Mouse (Mus musculus) lung, postnatal 4 days (tissue): ENCODE measurements around the gene Ube2g2.

Experiments used
- DNase-seq, 2 experiments: peaks; one replicate each; pipeline ENCODE4 v3.0.0; 2021

The Ube2g2 gene

GRCm38 (mm10) chr10:77606855-77607254 is 15.2 kb upstream of the Ube2g2 start:
- no peak for DNase-seq

- DNase-seq = no peak
Observed at GRCm38 (mm10) chr10:77607441-77607840, 14.6 kb upstream of the Ube2g2 start.

- DNase-seq = no peak
Observed at GRCm38 (mm10) chr10:77608589-77608988, 13.5 kb upstream of the Ube2g2 start.

GRCm38 (mm10) chr10:77610221-77610961 is 11.7 kb upstream of the Ube2g2 start:
- DNase-seq = no peak

DNA sequence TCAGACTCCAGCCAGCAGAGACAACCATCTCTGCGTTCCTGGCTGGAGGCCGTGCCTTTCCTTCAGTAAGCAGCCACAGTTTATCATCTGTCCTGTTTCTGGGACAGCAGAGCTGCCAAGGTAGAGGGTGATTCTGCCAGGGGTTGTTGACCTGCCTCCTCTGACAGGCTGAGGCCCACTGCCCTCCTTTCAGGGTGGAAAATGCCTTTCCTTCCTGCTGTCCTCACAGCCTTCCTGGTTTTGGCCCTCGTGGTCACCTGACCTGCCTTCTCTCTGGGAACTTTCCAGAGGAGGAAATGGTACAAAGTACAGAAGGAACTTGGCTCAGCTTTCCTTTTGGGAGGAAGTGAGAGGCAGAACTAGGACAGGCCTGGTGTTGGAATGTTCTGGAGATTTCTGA is 8.7 kb upstream of the Ube2g2 start:
- DNase-seq = peak; percentile 51 to 73

- no peak for DNase-seq
Observed at GRCm38 (mm10) chr10:77615647-77616046, 6.4 kb upstream of the Ube2g2 start.

GRCm38 (mm10) chr10:77616166-77616565 is 5.9 kb upstream of the Ube2g2 start:
- DNase-seq = no peak

GRCm38 (mm10) chr10:77616926-77617325 is 5.1 kb upstream of the Ube2g2 start:
- DNase-seq = no peak

DNA sequence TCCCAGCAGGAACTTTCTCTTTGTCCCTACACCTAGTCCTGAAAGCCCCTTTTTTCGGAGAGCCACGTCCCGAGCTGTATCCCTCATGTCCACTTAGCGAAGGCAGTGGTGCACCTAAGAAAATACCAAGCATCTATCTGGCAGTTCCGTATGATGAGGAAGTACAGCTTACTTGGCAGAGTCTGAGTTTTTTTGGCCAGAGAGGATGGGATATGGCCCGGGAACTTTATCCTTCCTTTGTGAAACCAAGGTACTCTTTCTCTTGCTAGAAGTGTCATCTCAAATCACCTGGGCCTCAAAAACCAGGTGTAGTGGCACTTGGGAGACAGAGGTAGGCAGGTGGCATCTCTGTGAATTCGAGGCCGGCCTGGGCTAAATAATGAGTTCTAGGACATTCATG is 529 bp upstream of the Ube2g2 start:
- peak in 1 of 2 experiments; percentile 20 for DNase-seq

DNA sequence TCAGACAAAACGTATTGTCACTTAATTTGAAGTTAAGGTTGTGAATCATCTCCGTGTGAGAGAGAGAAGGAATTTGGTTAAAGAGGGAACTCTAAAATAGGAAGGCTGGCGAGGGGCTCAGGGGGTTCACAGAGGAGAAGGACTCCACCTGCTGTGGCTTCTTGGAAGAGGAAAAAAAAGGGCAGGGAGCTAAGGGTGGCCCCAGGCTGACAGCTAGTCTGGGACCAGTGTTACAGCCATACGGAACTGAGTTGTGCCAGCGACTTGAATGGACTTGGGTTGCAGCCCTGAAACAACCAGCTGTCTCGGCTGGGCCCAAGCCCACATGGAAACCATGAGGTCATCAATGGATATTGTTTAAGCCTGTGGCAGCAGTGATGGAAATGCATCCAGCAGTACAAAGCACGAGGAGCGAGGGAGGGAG is 1.0 kb downstream of the Ube2g2 start:
- peak; percentile 63 to 84 for DNase-seq

DNA sequence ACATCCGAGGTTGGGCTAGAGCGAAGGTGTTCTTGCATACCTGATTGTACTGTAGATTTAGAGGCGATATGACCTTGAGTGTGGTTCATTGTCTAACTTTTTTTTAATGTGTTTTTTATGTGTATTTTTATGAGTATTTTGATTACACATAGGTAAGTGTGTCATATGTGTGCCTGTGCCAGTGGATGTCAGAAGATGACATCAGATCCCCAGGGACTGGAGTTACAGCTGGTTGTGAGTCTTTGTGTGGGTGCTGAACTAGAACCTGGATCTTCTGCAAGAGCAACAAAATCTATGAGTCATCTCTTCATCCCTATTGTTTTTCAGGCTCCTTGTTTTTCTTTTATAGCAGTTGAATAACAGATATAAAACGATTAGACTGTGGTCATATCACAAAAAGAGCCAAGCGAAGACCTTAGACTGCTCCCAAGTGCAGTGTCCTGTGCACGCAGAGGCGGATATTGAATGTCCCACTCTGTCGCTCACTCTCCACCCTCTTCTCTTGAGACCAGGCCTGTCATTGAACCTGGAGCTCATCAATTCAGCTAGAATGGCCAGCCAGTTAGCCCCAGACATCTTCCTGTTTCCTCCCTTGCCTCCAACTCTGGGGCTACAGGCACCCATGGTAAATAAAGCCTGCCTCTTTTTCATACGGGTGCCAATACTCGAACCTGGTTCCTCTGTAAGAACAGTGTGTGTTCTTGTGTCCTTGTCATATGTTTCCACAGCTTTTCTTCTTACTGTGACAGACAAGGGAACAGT is 1.7 kb downstream of the Ube2g2 start:
- no peak for DNase-seq

DNA sequence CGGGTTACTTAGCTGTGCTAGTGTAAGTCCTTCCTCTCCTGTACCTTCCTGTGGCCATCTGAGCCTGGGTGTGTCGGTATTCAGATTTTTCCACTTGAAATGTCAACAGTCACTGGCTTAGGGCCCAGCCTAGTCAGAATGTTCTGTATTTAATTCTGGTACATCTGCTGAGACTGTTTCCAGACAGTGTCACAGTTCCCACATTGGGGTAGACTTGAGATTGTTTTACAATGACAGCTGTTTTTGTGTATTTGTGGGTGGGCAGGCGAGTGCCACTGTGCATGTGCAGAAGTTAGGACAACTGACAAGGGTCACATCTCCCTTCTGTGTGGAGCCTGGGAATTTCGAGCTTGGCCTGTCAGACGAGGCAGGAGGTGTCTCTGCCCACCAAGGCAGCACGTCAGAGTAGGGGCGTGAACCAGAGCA is 2.5 kb downstream of the Ube2g2 start:
- DNase-seq = peak; percentile 46 to 55

DNA sequence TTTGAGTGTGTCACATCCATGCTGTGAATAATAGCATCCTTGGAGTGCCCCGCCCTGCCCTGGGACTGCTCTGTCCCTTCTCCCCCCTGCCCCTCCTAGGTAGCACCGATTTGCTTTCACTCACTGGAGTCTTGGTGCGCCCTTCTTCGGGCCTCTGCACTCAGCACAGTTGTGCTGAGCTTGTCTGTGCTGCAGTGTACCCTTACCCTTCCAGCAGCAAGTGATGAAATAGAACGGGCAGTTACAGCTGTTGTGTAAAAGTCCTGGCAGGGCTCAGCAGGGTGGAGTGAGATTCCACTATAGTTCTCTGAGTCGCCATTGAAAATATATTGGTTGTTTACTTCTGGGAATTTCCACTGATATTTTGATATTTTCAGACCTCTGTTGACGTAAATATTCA is 4.0 kb downstream of the Ube2g2 start:
- DNase-seq = no peak

DNA sequence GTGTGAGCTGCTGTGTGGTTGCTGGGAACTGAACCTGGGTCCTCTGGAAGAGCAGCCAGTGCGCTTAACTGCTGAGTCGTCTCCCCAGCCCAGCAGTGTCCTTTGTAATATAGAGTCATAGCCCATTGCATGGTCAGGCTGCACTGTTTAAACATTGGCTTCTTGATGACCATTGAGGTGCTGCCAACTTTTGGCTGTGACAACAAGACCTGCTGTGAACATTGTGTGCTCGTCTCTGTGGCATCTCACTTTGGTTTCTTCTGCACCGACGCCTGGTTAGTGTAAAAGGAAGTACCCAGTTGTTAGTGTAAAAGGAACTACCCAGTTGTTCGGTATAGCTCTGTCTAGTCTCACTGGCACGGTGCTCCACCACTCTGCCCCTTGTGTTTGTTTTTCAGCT is 4.5 kb downstream of the Ube2g2 start:
- DNase-seq = no peak

DNA sequence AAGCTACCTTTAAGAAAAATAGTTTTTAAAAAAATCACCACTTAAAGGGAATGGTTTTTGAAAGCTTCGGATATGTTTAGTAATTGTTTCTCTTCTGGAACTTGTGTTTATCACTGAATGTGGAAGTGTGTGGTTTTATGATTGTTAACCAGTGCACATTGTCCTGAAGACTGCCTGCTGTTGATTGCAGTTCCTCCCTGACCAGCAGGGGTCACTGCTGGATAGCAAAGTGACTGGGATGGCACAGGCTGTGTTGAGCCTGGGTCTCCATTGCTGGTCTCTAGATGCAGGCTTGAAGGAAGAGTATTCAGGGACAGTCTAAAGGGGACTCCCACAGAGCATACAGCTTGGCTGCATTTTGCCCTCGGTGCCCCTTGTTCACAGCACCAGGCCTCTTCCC is 5.4 kb downstream of the Ube2g2 start:
- DNase-seq = peak; percentile 78 to 88

DNA sequence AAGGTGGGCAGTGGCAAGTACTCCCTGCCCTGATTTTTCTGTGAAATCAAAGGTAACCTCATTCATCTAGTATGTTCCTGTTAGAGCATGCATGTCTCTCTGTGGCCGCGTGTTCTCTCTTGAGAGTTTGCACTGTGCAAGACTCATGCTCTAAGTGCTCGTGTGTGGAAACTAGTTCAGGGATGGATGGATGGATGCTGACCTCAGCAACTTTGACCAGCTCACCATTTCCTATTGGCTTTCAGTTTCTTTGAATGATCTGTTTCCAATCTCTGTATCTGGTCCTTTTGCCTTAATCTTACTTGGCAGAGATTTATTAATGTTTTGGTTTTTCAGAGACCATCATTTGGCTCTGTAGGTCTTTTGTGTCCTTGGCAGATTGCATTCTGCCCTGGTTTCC is 7.1 kb downstream of the Ube2g2 start:
- no peak for DNase-seq

GRCm38 (mm10) chr10:77629970-77630369 is 7.9 kb downstream of the Ube2g2 start:
- no peak for DNase-seq

DNA sequence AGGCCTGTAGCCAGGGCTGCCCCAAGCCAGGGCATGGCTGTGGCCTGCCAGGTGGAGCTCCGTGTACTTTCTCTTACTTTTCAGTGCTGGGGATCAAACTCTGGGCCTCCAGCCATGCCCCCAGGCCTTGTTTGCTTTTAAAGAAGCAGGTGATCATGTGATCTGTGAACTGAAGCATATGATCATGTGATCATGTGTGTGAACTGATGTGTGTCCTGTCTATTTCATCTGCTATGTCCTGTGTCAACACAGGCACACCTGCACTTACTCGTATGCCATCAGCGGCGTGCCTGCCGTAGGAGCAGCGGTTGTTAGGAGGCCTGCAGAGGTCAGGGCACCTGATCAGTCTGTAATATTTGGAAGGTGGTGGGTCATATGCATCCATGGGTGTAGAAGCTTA is 11.9 kb downstream of the Ube2g2 start:
- no peak for DNase-seq

DNA sequence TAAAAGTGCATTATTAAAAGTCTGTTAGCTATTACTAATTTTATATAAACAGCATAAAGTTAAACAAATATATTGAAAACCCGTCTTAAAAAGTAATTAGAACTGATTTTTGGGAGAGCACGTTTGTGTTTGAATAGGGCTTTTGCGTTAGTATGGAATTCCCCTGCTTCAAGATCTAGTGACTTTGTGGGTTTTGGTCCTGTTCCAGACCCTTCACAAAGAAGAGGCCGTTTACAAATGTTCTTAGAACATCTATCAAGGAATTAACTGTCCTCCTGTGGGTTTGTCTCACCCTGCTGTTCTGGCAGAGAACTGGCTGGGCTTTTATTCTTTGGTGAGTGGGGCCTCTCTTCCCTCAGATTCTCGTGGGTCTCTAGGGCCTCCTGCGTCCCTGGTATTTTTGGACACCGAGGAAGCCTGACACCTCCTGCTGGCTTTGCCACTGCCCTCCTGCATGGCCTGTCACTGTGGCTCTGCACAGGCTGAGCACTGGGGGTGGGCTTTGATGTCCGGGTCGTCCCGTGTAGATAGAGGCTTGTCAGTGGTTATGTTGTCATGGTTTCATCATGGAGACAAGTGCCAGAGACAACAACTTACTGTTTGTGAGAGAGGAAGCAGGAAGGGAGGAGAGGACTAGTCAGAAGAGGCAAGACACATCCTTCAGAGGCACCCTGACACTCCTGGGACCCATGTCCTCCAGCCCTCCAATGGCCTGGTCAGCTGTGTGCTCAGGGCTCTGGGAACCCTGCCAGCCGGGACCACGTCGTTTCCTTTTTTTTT is 12.6 kb downstream of the Ube2g2 start:
- DNase-seq = peak; percentile 38 to 72

GRCm38 (mm10) chr10:77636234-77636922 is 14.3 kb downstream of the Ube2g2 start:
- no peak for DNase-seq

DNA sequence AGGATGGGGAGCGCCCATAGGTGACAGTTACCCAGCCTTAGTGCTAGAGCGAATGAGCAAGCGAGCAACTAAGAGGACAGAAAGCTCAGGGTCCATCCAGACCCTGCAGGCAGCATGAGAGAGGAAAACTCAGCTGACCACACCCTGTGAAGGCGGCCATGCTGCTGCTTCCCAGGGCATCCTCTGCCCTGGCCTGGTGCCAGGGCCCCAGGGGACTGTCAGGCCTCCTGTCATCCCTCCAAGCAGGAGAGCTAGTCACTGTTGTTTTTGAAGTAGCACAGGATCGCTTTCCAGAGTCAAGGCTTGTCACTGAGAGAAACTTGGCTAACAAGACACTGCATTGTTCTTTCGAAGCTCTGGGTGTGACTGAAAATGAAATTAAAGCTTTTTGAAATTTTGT is 16.9 kb downstream of the Ube2g2 start:
- DNase-seq = peak in 1 of 2 experiments; percentile 56

GRCm38 (mm10) chr10:77643160-77643559 is 21.1 kb downstream of the Ube2g2 start:
- DNase-seq = no peak

- no peak for DNase-seq
Observed at GRCm38 (mm10) chr10:77645571-77645970, 23.5 kb downstream of the Ube2g2 start.
